Mouse (Mus musculus): ENCODE measurements at regions not wholly inside any gene's neighbourhood (a gene's known extent, or its start where the extent isn't known, plus 50 kb on each side); places are given as distances from the start of the nearest gene placed in this dataset.

GRCm38 (mm10) chr1:184542321-184543115 is 189.9 kb downstream of the Hlx start:
- no peak for DNase-seq
- intact Hi-C loops (cut with DNase I): no loop called here

- DNase-seq: no peak
- intact Hi-C loops (cut with DNase I): no loop called here
Observed at GRCm38 (mm10) chr1:184539818-184540217, 192.6 kb downstream of the Hlx start.

GRCm38 (mm10) chr1:184536311-184537200 is 195.9 kb downstream of the Hlx start:
- DNase-seq: no peak

GRCm38 (mm10) chr1:184535691-184536090 is 196.7 kb downstream of the Hlx start:
- intact Hi-C loops (cut with DNase I): no loop called here
- DNase-seq: no peak

More at GRCm38 (mm10) chr1:184536311-184537200, 195.9 kb downstream of the Hlx start:
- intact Hi-C loops (cut with DNase I): no loop called here

GRCm38 (mm10) chr1:184534511-184534910 is 197.9 kb downstream of the Hlx start:
- DNase-seq: no peak
- intact Hi-C loops (cut with DNase I): no loop called here

- intact Hi-C loops (cut with DNase I): no loop called here
- no peak for DNase-seq
Observed at GRCm38 (mm10) chr1:184533870-184534269, 198.5 kb downstream of the Hlx start.

- no peak for DNase-seq
Observed at GRCm38 (mm10) chr1:184532488-184533055, 199.8 kb downstream of the Hlx start.

GRCm38 (mm10) chr1:184530606-184531320 is 201.7 kb downstream of the Hlx start:
- intact Hi-C loops (cut with DNase I): no loop called here
- no peak for DNase-seq

More at GRCm38 (mm10) chr1:184532488-184533055, 199.8 kb downstream of the Hlx start:
- intact Hi-C loops (cut with DNase I): no loop called here

- DNase-seq: no peak
- intact Hi-C loops (cut with DNase I): no loop called here
Observed at GRCm38 (mm10) chr1:184525740-184526139, 206.7 kb downstream of the Hlx start.

- intact Hi-C loops (cut with DNase I): no loop called here
Observed at GRCm38 (mm10) chr1:184519551-184519950, 212.9 kb downstream of the Hlx start.

GRCm38 (mm10) chr1:184504663-184505062 is 227.8 kb downstream of the Hlx start:
- intact Hi-C loops (cut with DNase I): no loop called here
- no peak for DNase-seq

More at GRCm38 (mm10) chr1:184519551-184519950, 212.9 kb downstream of the Hlx start:
- peak; percentile 13 to 26 for DNase-seq

- DNase-seq: no peak
- intact Hi-C loops (cut with DNase I): no loop called here
Observed at GRCm38 (mm10) chr1:184503827-184504355, 228.5 kb downstream of the Hlx start.

GRCm38 (mm10) chr1:184500702-184501101 is 231.7 kb downstream of the Hlx start:
- intact Hi-C loops (cut with DNase I): no loop called here
- no peak for DNase-seq

- no peak for DNase-seq
- intact Hi-C loops (cut with DNase I): no loop called here
Observed at GRCm38 (mm10) chr1:184498909-184499525, 233.4 kb downstream of the Hlx start.

GRCm38 (mm10) chr1:184497007-184497406 is 235.4 kb downstream of the Hlx start:
- DNase-seq: no peak
- intact Hi-C loops (cut with DNase I): no loop called here

- DNase-seq: no peak
- intact Hi-C loops (cut with DNase I): no loop called here
Observed at GRCm38 (mm10) chr1:184493811-184494210, 238.6 kb downstream of the Hlx start.

- DNase-seq: no peak
- intact Hi-C loops (cut with DNase I): no loop called here
Observed at GRCm38 (mm10) chr1:184492115-184492514, 240.3 kb downstream of the Hlx start.

GRCm38 (mm10) chr1:184491252-184491651 is 241.2 kb downstream of the Hlx start:
- DNase-seq: no peak
- intact Hi-C loops (cut with DNase I): no loop called here

GRCm38 (mm10) chr1:184487409-184487808 is 245.0 kb downstream of the Hlx start:
- intact Hi-C loops (cut with DNase I): no loop called here
- DNase-seq: no peak

GRCm38 (mm10) chr1:184484801-184485200 is 247.6 kb downstream of the Hlx start:
- no peak for DNase-seq
- intact Hi-C loops (cut with DNase I): no loop called here

All from heart, postnatal 36 days (tissue).